Mouse (Mus musculus) limb, embryonic 13.5 days (tissue): ENCODE data around the gene Cpxm2. TPM values are rescaled to one million over a fixed set of nuclear protein-coding genes. Genes with fewer than 3 reads are reported as not detected.

Experiments used
- ATAC-seq: fragments of 200-750 bp; cut with Nextera tagmentation; 2 replicates; pipeline ENCODE4 v1.8.0; 2017; ENCODE audit warnings: low read depth, moderate number of reproducible peaks, moderate TSS enrichment; ENCODE audit not compliant: low FRiP score
- H3K27ac ChIP-seq: fragments of 300-500 bp; sonication (generic); 2 replicates; pipeline ENCODE4 v1.5.1; 2015; ENCODE audit warnings: inconsistent platforms, mild to moderate bottlenecking, moderate library complexity
- H3K27me3 ChIP-seq: fragments of 300-500 bp; sonication (generic); 2 replicates; pipeline ENCODE4 v1.6.1; 2015; ENCODE audit warnings: mild to moderate bottlenecking, inconsistent platforms
- H3K36me3 ChIP-seq: fragments of 300-500 bp; sonication (generic); 2 replicates; pipeline ENCODE4 v1.6.1; 2015; ENCODE audit warnings: inconsistent platforms, mild to moderate bottlenecking, moderate library complexity
- H3K4me1 ChIP-seq: fragments of 300-500 bp; sonication (generic); 2 replicates; pipeline ENCODE4 v1.6.1; 2015; ENCODE audit warnings: inconsistent platforms
- H3K4me2 ChIP-seq: fragments of 300-500 bp; sonication (generic); replicated peaks from 2 replicates; pipeline ENCODE4 v1.6.1; 2015; ENCODE audit warnings: inconsistent platforms, mild to moderate bottlenecking, moderate library complexity
- H3K4me3 ChIP-seq: fragments of 300-500 bp; sonication (generic); 2 replicates; pipeline ENCODE4 v1.5.1; 2015; ENCODE audit warnings: moderate library complexity, mild to moderate bottlenecking, inconsistent platforms
- H3K9ac ChIP-seq: fragments of 300-500 bp; sonication (generic); 2 replicates; pipeline ENCODE4 v1.6.1; 2015; ENCODE audit warnings: mild to moderate bottlenecking, inconsistent platforms
- H3K9me3 ChIP-seq: fragments of 300-500 bp; sonication (generic); 2 replicates; pipeline ENCODE4 v1.6.1; 2016; ENCODE audit warnings: inconsistent platforms
- WGBS: fragments of 180-500 bp; shearing (Covaris S2); methylation state at CpG from one replicate; pipeline ENCODE4 v1.1.7; 2015; 5-methylcytosine and 5-hydroxymethylcytosine counted together
- polyA plus RNA-seq: library from polyadenylated mRNA; unstranded; fragments of >200 nt; fragmentation: Nextera tagmentation; extraction: Ambion mirVana; gene quantifications from 2 replicates; pipeline ENCODE4 v1.2.1, GENCODE M21; 2015

Gene Cpxm2
- polyA plus RNA-seq, 1 experiment from 2014 or later, result 16.7 TPM

DNA sequence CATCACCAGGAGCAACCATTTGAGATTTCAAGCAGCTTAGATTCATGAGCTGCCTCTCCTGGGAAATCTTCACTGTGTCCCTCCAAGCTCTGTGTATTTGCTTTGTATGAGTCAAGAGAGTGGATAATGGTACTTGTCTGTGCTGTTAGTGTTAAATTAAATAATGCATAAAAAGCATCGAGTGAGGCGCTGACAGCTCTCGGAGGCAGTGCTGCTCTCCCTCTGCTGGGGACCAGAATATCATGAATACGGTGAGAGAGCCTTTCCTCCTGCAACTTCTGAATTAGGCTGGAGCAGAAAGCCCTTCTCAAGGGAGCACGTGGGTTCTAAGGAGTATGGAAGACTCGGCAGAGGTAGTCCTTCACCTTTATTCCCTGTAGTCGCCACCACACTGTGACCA lies 29.6 kb downstream of the Cpxm2 start:
- 78% methylated on average over 7 of the region's 7 CpGs for WGBS

DNA sequence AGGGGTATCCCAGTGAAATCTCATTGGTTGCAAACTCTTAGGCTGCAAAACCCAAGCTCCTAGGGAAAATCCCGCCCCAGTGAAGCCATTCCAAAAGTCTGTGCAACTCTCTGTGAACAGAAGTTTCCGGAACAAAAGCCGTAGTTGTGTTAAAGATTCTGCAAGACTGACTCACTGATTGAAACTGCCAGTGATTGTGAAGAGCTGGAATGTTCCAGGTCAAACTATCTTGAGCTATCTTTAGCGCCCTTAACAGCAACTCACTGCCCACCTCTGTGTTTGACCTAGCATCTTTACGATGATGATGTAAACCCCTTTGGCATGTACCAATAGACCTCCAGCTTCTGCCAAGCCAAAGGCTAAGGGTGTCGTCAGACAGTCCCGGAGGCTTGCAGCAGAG lies 31.3 kb downstream of the Cpxm2 start:
- H3K27ac ChIP-seq, result no peak overlapping the region
- no peak overlapping the region for H3K4me2 ChIP-seq
- no peak overlapping the region for H3K4me3 ChIP-seq
- H3K9ac ChIP-seq, result no peak overlapping the region
- no peak for ATAC-seq
- H3K4me1 ChIP-seq, result no peaks in the 10 kb centered on the region; the same call in 1 of the 2 replicates
- WGBS, result 76% methylated on average over 7 of the region's 7 CpGs
- H3K9me3 ChIP-seq, result no peaks in the 10 kb centered on the region
- H3K27me3 ChIP-seq, result 0 out of 2 replicates have a peak, but pooled peaks cover 8% of the 10 kb centered on the region
- no peaks in the 10 kb centered on the region for H3K36me3 ChIP-seq

More for the DNA sequence above, 29.6 kb downstream of the Cpxm2 start:
- H3K4me1 ChIP-seq, result no peaks in the 10 kb centered on the region; the same call in 1 of the 2 replicates
- no peak overlapping the region for H3K4me2 ChIP-seq
- 0 out of 2 replicates have a peak, but pooled peaks cover 8% of the 10 kb centered on the region for H3K27me3 ChIP-seq
- no peak overlapping the region for H3K9ac ChIP-seq
- H3K36me3 ChIP-seq, result no peaks in the 10 kb centered on the region
- ATAC-seq, result no peak
- no peak overlapping the region for H3K4me3 ChIP-seq
- H3K9me3 ChIP-seq, result no peaks in the 10 kb centered on the region
- no peak overlapping the region for H3K27ac ChIP-seq

DNA sequence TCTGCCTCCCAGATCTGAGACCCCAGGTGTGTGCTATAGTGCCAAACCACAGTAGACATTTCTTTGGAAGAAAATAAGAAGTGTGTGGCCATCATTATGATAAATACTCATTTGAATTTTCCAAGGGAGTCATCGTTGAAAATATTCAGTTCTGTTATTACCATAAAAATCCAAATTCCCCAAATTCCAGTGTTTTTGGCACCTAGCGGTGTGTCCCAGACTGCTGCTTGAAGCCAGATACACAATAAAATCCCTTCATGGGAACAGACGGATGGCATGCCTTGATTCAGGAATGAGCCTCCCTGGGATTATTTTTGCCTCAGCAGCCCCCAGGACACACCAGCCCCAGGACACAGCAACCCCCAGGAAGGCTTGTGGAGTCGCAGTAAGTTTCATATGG lies 34.7 kb downstream of the Cpxm2 start:
- Histone ChIP-seq H3K27me3 (0 out of 2 replicates have a peak, but pooled peaks cover 3% of the 10 kb centered on the region), H3K4me2 (no peak overlapping the region), H3K27ac (no peak overlapping the region), H3K4me1 (no peaks in the 10 kb centered on the region; the same call in 1 of the 2 replicates), H3K9ac (no peak overlapping the region), H3K9me3 (no peaks in the 10 kb centered on the region), H3K36me3 (no peaks in the 10 kb centered on the region), H3K4me3 (no peak overlapping the region)
- 67% methylated on average over 4 of the region's 4 CpGs for WGBS
- ATAC-seq, result no peak

DNA sequence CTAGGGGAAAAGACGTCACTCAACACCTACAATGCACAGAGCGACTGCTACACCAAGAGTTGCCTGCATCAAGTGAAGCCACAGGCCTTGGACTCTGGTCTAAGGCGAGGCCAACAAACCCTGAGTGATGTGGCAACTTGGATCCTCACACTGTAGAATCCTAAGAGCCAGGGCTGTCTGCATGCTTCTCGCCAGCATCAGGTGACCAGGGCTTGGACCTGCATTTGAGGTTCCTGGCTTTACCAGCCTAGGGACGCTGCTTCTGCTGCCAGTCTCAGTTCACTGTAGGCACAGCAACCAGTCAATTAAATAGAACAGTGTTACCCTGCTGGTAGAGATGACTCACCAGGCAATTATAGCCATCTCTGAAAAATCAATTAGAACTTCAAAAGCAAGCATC lies 42.8 kb downstream of the Cpxm2 start:
- Histone ChIP-seq H3K36me3 (no peaks in the 10 kb centered on the region), H3K9ac (no peak overlapping the region), H3K27ac (no peak overlapping the region), H3K4me2 (no peak overlapping the region), H3K9me3 (no peaks in the 10 kb centered on the region), H3K4me1 (no peaks in the 10 kb centered on the region), H3K4me3 (no peak overlapping the region), H3K27me3 (no peaks in the 10 kb centered on the region)
- ATAC-seq, result no peak
- WGBS, result 57% methylated on average over 5 of the region's 5 CpGs

DNA sequence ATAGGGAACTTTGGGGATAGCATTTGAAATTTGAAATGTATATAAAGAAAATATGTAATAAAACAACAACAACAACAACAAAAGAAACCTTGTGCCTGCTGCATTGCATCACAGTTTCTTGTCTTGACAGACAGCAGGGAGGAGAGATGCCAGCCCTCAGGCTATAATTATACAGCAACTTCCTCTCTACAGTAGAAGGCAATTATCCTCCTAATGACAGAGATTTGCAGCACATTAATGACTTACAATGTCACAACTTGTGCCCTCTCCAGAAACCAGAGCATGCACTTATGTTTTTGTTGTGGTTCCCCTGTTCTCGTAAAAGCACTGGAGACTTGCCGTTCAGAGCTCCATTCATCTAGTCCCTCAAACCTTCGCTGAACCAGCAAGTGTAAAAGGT lies 44.2 kb downstream of the Cpxm2 start:
- H3K4me1 ChIP-seq, result no peaks in the 10 kb centered on the region
- H3K36me3 ChIP-seq, result no peaks in the 10 kb centered on the region
- no peak for ATAC-seq
- no peak overlapping the region for H3K9ac ChIP-seq
- no peaks in the 10 kb centered on the region for H3K27me3 ChIP-seq
- no peak overlapping the region for H3K4me3 ChIP-seq
- WGBS, result 40% methylated on average over 3 of the region's 3 CpGs
- H3K4me2 ChIP-seq, result no peak overlapping the region
- no peak overlapping the region for H3K27ac ChIP-seq
- H3K9me3 ChIP-seq, result no peaks in the 10 kb centered on the region

DNA sequence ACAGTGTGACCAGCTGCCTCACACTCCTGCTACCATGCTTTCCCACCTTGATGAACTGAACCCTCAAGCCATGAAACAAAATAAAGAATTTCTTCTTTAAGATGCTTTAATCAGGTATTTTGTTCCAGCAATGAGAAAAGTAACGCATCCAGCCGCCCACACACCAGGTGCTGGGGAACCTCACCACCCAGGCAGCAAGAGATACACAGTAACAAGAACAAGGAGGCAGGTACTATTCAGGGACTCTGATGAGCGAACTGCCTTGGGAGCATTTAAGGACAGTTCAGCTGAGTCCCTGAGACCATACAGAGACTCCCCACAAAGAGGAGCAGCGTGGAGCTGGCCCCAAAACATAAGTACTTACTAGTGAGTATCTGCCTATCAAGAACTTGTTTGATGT lies 47.6 kb downstream of the Cpxm2 start:
- Histone ChIP-seq H3K9me3 (no peaks in the 10 kb centered on the region), H3K4me3 (no peak overlapping the region), H3K27me3 (no peaks in the 10 kb centered on the region), H3K4me1 (no peaks in the 10 kb centered on the region), H3K9ac (no peak overlapping the region), H3K27ac (no peak overlapping the region), H3K36me3 (no peaks in the 10 kb centered on the region), H3K4me2 (no peak overlapping the region)
- ATAC-seq, result no peak
- 82% methylated on average over 4 of the region's 4 CpGs for WGBS

DNA sequence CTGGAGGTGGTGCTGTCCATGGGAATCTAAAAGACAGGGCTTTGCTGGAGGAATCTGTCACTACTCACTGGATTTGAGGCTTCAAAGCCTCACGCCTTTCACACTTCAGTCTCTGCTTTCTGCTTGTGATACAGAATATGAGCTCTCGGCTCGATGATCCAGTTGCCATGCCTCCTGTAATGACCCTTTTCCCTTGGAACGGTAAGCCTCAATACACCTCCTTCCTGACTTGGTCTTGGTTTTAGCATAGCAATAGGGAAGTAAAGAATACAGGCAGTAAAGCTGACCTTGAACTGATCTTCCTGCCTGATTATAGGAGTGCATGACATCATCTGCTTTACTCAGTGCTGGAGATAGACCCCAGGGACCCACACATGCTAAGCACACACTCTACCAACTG lies 49.2 kb downstream of the Cpxm2 start:
- Histone ChIP-seq H3K4me2 (no peak overlapping the region), H3K9me3 (no peaks in the 10 kb centered on the region), H3K27me3 (no peaks in the 10 kb centered on the region), H3K4me3 (no peak overlapping the region), H3K36me3 (no peaks in the 10 kb centered on the region), H3K27ac (no peak overlapping the region), H3K9ac (no peak overlapping the region), H3K4me1 (no peaks in the 10 kb centered on the region)
- WGBS, result 77% methylated on average over 4 of the region's 4 CpGs
- no peak for ATAC-seq

DNA sequence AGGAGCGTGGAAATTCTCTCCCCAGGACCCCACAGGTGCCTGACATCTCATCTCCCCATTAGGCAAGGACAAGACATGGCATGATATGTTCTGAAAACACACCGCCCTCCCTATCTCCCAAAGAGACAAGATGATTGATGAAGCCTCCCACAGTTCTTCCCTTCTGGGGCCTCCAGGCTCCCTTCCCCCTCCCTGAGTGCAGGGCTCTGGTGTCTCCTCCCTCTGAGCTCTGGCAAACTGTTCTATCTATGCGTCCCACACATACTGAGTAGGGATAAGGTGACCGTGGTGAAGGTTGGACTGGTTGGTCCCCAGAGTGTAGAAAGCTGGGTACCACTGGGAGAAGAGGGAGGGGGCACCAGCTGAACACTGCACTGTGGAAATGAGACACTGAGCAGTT lies 56.1 kb downstream of the Cpxm2 start:
- Histone ChIP-seq H3K4me2 (no peak overlapping the region), H3K4me3 (no peak overlapping the region), H3K4me1 (no peaks in the 10 kb centered on the region), H3K27ac (no peak overlapping the region), H3K9ac (no peak overlapping the region), H3K27me3 (no peaks in the 10 kb centered on the region), H3K9me3 (no peaks in the 10 kb centered on the region), H3K36me3 (no peaks in the 10 kb centered on the region; the same call in 1 of the 2 replicates)
- no peak for ATAC-seq
- 70% methylated on average over 4 of the region's 4 CpGs for WGBS

DNA sequence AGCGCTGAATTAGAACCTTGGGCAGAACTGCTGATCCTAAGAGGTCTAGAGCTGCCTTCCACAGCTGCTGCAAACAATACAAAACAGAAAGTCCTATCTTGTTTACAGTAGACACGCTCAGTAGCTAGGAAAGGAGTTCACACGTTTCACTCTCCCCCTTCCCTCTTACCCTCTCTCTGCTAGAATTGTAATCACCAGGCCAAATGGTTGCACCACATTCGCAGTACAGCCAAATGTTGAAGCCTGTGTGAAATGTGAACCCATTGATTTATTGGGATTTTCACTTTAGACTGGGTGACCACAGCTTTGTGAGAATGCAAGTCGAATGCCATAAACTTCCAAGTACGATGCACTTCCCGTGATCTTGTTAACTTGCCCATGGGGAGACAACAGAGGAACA lies 59.9 kb downstream of the Cpxm2 start:
- Histone ChIP-seq H3K27me3 (no peaks in the 10 kb centered on the region), H3K4me3 (no peak overlapping the region), H3K9ac (no peak overlapping the region), H3K9me3 (no peaks in the 10 kb centered on the region), H3K4me2 (no peak overlapping the region), H3K36me3 (no peaks in the 10 kb centered on the region; the same call in 1 of the 2 replicates), H3K4me1 (no peaks in the 10 kb centered on the region), H3K27ac (no peak overlapping the region)
- no peak for ATAC-seq
- WGBS, result 40% methylated on average over 7 of the region's 7 CpGs

DNA sequence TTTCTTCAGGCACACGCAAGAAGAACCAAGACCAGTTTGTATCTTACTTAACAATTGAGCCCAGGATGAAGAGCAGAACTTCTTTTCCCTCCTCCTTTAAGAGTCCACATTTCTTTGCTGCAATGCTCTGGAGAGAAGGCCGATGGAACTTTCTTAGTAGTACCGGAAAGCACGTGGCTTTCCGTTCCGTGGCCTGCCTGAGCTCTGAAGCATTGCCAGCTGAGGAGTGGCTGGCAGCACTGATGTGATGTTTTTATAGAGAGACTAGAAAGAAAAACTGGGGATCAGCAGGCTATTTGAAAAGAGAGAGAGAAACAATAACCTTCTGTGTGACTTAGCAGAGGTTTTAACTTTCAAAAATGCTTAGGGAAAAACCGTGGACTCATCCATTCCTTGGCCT lies 63.0 kb downstream of the Cpxm2 start:
- WGBS, result 74% methylated on average over 7 of the region's 7 CpGs
- Histone ChIP-seq H3K27me3 (no peaks in the 10 kb centered on the region; the same call in 1 of the 2 replicates), H3K36me3 (no peaks in the 10 kb centered on the region; the same call in 1 of the 2 replicates), H3K4me1 (peaks cover 3% of the 10 kb centered on the region; the same call in 1 of the 2 replicates), H3K4me3 (no peak overlapping the region), H3K9ac (no peak overlapping the region), H3K4me2 (no peak overlapping the region), H3K9me3 (no peaks in the 10 kb centered on the region), H3K27ac (peak overlapping the region; percentile 4; the same call in 1 of the 2 replicates)
- ATAC-seq, result no peak

DNA sequence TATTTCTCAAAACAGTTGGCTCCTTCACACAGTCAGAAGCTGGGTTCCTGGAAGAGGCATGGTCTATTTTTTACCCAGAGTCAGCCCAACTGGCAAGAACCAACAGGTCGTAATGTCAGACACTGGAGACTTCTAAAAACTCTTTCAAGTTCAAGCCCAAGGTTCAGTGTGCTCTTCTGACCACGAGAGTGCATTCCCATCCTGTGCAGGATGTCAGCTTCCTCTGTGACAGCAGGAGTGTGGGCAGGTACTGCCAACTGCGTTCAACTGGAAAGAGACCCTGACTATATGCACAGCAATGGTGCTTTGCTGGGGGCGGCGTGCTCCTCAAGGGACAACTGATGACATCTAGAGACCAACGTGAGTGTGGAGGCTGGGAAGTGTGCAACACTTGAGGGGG lies 65.9 kb downstream of the Cpxm2 start:
- ATAC-seq, result no peak
- no peak overlapping the region for H3K9ac ChIP-seq
- H3K4me3 ChIP-seq, result no peak overlapping the region
- peaks cover 3% of the 10 kb centered on the region; the same call in 1 of the 2 replicates for H3K4me1 ChIP-seq
- H3K9me3 ChIP-seq, result no peaks in the 10 kb centered on the region
- H3K27ac ChIP-seq, result no peak overlapping the region
- 67% methylated on average over 6 of the region's 6 CpGs for WGBS
- no peaks in the 10 kb centered on the region for H3K36me3 ChIP-seq
- H3K27me3 ChIP-seq, result no peaks in the 10 kb centered on the region; the same call in 1 of the 2 replicates
- H3K4me2 ChIP-seq, result no peak overlapping the region

DNA sequence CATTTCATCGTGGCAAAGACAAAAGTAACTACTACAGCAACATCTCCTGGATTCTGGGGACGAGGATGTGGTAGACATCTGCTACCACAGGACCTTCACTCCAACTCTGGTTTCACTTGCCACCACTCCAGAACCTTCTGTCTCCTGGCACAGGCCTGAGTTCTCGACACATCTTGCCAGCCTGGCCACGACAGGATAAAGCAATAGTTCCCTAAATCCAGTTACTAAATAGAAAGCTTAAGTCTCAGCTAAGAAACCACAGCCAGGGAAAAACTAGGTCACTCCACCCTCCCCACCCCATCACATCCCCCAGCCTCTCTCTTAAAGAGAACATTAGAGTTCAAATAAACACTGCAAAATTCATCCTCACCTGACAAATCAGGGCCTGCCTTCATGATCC lies 66.4 kb downstream of the Cpxm2 start:
- H3K4me2 ChIP-seq, result no peak overlapping the region
- peaks cover 3% of the 10 kb centered on the region; the same call in 1 of the 2 replicates for H3K4me1 ChIP-seq
- no peak overlapping the region for H3K4me3 ChIP-seq
- H3K36me3 ChIP-seq, result no peaks in the 10 kb centered on the region
- H3K27me3 ChIP-seq, result no peaks in the 10 kb centered on the region; the same call in 1 of the 2 replicates
- H3K27ac ChIP-seq, result no peak overlapping the region
- H3K9ac ChIP-seq, result no peak overlapping the region
- no peaks in the 10 kb centered on the region for H3K9me3 ChIP-seq
- 74% methylated on average over 4 of the region's 4 CpGs for WGBS
- ATAC-seq, result no peak

DNA sequence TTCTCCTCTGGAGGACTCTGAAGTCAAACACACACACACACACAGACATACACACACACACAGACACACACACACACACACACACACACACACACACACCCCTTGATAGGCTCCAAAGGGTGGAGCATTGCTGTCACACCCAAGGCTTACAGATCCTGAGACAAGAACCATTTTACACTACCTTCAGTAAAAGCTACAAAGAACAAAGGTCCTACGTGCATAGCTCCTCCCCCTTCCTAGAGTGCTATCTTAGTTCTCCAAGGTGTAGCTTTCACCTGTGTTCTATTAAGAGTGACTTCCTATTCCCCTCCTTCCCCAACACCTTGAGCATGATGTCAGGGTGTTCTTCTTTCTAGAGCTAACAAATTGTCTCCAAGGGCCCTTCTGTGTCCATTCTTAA lies 78.7 kb downstream of the Cpxm2 start:
- H3K36me3 ChIP-seq, result no peaks in the 10 kb centered on the region

More for the DNA sequence above, 78.7 kb downstream of the Cpxm2 start:
- no peak overlapping the region for H3K9ac ChIP-seq
- H3K27me3 ChIP-seq, result no peaks in the 10 kb centered on the region; the same call in 1 of the 2 replicates
- H3K4me3 ChIP-seq, result no peak overlapping the region
- 0 out of 2 replicates have a peak, but pooled peaks cover 3% of the 10 kb centered on the region for H3K4me1 ChIP-seq
- WGBS, result 59% methylated on average over 1 of the region's 1 CpGs
- 0 out of 2 replicates have a peak, but pooled peaks cover 5% of the 10 kb centered on the region for H3K9me3 ChIP-seq
- H3K4me2 ChIP-seq, result no peak overlapping the region
- no peak for ATAC-seq
- no peak overlapping the region for H3K27ac ChIP-seq
